Mouse (Mus musculus) cerebellum, postnatal 25 days (tissue): ENCODE measurements around the gene Sdf4.
A peak's percentile ranks its signal among the peaks of the same experiment; 100 is the strongest.

Experiments used
- DNase-seq, 2 experiments: peaks; one replicate each; pipeline ENCODE4 v3.0.0; 2021; ENCODE audit warnings: mixed read lengths in 2 of 2

Gene Sdf4

DNA sequence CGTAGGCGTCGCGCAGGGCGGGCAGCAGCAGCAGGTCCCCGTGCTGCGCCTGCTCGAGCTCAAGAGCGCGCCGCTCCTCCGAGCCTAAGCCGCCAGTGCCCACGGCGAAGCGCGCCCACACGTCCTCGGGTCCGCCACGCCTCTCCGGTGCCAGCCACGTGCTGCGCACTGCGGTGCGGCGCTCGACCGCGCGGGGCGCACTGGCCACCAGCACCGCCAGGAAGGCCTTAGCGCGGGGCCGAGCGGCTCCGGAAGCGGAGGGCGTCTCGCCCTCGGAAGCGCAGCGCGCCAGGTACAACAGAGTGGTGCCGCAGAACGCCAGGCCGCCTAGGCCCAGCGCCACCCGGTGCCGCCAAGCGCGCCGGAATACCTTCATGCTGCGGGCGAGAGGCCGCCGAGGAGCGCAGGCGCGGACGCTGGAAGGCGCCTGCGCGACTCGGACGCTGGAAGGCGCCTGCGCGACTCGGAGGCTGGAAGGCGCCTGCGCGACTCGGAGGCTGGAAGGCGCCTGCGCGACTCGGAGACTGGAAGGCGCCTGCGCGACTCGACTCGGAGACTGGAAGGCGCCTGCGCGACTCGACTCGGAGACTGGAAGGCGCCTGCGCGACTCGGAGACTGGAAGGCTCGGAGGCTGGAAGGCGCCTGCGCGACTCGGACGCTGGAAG is at the start of gene Sdf4, which contains the start of gene B3galt6:
Gene Sdf4 (plus strand): TSS at position 632 of the 665 bp plus-strand sequence.
Gene B3galt6 (minus strand): TSS at position 409 of the 665 bp plus-strand sequence.
- DNase-seq = peak; percentile 90 to 93

DNA sequence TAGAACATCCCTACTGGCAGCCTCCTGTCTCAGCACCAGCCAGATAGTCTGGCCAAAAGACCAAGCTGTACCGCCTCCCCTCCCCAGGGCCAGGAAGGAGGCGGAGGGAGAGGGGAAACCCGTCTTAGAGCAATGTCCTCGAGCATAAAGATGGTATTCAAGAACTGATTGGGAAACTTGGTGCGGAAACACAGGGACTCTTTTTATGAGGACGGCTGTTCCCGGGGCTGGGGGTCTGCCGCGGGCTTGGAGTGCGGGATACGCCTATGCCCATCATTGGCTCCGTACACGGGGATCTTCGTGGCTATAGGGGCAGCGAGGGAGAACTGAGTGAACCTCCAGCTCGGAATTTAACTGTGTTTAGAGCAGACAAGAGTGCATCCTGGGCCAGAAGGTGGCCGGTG is 49.6 kb upstream of the Sdf4 start:
- peak in 1 of 2 experiments; percentile 52 for DNase-seq

DNA sequence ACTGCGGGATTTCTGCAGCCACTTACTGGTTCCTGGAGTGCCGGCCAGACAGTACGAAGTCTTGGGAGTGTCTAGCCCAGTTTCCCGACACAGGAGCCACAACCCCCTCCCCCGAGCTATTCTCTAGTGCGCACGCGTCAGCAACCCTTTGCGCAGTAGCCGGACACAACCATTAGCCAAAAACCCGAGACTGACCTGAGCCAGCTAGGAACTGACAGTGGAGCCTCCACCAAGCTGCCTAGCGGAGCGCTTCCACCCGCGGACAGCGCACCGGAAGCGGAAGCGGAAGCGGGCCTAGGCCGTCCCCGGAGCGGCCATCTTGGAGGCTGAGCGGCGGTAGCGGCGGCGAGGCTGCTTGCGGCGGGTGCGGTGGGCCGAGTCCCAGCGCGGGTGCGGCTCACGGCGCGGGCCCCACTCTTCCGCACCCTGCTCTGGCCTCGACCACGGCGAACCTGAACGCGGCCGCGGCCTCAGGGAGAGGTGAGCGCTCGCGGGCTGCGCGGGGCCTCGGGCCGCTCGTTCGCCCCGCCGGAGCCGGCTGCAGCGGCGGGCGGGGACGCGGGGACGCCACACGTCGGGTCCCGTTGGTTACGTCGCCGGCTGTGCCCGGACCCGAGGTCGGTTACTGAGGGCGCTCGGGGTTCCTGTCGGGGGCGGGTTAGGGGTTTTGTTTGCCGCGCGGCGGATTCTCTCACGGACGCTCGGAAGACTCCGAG is 49.0 kb upstream of the Sdf4 start, which contains the start of gene Ube2j2:
Gene Ube2j2 (plus strand): TSS at position 298 of the 716 bp plus-strand sequence.
- peak; percentile 97 to 100 for DNase-seq

DNA sequence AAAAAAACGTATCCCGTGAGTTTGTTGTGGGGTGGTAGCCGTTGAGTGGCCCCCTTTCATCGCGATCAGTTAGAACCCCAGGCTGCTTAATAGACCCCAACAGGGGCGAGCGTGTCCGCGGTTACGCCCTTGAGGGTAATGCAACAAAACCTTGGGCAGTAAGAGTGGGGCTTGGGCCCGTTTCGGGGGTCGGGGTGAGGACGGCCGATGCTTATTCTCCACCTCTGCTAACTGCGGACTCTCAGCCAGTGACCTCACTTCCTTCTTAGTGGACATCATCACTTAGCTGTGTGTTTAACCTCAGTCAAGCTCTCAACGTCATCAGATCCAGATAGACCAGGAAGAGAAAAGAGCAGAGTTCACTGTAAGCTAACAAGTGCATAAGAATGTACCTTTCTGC is 48.4 kb upstream of the Sdf4 start:
- DNase-seq = peak in 1 of 2 experiments; percentile 28

DNA sequence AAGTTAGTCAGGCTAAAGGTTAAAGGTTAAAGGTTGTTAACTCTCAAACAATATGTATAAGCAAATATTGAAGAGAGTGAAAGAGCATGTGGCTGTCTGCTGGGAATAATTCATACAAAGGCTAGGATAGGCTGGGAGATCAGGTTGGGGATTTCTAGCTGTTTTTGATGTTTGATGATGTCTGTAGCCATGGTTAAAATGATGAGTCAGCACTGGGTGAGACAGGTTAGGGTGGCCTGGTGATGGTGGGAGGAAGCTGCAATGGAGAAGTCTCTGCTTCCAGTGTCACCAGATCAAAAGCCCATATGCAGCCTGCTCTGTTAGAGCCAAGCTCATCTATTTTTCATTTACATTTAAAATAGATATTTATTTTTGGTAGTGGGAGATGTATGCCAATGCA is 45.6 kb upstream of the Sdf4 start:
- no peak for DNase-seq

DNA sequence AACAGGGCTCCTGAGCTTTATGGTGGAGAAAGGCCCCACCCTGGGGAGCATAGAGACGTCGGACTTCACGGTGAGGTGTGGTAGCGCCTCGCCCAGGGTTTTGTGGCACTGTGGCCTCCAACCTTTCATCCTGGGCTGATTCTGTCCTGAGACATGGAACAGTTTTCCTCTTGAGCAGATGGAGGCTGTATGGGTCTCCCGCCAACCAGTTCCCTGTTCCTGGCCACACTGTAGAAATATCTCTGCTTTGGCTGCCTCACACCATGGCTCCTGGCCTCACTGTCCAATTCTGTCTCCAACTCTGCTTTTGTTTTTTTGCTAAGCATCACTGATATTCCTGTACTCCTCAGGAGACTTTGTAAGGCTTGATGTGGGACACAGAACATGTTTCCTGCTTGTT is 37.2 kb upstream of the Sdf4 start:
- DNase-seq = peak; percentile 58 to 68

DNA sequence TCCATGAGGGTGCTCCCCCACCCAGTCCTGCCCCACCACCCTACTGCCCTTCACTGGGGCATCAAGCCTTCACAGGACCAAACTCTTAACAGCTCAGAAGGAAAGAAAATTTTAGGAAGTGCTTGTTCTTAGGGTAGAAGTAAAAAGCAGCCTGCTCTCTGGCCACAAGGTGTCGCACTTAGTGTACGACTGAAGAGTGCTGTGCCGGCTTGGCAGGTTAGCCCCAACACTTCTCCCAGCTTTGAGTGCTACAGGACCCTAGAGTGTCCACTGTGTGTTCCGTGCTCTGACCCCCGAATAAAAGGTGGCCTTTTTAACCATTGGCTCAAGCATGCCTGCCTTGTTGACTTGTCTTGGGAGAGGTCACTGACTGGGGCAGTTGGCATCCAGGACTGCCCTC is 33.4 kb upstream of the Sdf4 start:
- DNase-seq = peak; percentile 77 to 86

DNA sequence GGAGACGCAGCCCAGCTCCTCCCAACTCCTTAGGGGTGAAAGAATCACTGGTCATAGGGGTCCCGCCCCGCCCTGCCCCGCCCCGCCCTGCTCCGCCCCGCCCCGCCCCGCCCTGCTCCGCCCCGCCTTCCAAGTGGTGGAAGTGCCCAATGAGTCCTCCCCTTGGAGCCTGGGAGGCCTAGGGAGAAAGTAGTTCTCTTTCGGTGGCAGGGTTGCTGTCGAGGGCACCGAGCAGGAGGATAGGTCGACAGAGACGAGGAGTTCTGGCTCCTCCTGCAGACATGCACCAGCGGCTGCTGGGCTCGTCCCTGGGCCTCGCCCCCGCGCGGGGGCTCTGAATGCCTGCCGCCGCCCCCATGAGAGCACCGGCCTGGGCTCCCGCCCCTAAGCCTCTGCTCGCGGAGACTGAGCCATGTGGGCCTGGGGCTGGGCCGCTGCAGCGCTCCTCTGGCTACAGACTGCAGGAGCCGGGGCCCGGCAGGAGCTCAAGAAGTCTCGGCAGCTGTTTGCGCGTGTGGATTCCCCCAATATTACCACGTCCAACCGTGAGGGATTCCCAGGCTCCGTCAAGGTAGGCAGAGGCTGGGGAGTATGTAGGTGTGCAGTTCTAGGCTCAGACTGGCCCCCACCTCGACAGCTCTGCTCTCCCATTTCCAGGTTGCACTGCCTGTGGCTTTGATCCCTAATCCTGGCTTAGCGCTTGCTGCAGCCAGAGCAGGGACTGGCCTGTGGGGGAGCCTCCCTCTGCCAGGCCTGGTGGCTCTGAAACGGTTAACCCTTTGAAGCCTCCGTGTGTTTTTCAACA is 30.3 kb upstream of the Sdf4 start, which contains the start of gene C1qtnf12:
Gene C1qtnf12 (plus strand): TSS at position 152 of the 805 bp plus-strand sequence.
- DNase-seq = peak; percentile 52 to 59

DNA sequence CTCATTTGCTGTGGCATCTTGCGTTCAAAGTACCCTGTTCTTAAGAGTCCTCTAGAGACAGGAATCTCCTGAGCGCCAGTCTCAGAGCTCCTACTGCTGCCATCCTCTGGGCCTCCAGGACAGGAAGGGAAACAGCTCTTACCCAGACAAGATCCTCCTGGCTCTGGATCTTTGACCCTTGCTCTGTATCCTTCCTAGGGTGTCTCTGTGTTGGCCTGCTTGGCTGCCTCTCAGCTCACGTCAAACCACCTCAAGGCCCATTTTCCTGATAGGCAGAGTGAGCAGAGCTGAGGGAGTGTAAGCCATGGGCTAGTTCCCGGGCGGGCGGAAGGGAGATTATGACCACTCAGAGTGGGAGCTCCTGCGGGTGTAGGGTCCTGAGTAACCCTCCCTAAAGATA is 29.6 kb upstream of the Sdf4 start:
- DNase-seq = no peak

DNA sequence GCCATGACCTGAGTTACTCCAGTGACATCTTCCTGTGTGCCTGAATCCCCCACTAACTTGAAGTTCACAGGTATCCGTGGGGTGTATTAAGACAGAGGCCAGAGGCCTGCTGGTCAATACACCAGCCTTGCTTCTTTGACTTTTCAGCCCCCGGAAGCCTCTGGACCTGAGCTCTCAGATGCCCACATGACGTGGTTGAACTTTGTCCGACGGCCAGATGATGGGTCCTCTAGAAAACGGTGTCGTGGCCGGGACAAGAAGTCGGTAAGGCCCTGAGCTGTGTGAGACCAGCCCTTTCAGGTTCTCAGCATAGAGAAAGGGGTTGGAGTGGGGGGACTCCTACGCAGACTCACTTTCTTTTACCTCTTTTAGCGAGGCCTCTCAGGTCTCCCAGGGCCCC is 28.3 kb upstream of the Sdf4 start:
- DNase-seq = no peak

DNA sequence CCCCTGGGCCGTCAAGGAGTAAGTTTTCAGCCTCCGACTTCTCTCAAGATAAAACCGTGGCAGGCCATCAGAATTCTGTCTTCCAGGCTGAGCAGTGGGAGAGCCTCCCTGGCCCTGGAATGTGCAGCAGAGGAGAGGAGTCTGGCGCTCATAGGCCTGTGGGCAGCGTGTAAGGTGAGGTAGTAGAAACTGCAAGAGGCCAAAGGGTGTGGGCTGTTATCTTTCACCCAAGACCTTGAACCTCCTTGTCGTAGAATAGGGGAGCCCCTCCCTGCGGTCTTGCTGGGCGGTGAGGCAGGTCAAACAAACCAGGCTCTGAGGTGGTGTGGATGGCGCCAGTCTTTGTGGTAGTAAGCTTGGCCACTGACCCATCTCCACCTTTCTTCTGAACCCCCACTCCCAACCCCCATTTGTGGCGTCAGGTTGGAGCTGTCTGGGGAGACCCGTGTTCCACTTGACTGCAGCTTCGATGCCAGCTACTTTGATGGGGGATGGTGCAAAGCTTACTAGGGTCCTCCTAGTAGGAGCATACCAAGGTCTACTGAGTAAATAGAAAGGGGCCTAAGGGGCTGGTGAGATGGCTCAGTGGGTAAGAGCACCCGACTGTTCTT is 23.5 kb upstream of the Sdf4 start:
- no peak for DNase-seq

DNA sequence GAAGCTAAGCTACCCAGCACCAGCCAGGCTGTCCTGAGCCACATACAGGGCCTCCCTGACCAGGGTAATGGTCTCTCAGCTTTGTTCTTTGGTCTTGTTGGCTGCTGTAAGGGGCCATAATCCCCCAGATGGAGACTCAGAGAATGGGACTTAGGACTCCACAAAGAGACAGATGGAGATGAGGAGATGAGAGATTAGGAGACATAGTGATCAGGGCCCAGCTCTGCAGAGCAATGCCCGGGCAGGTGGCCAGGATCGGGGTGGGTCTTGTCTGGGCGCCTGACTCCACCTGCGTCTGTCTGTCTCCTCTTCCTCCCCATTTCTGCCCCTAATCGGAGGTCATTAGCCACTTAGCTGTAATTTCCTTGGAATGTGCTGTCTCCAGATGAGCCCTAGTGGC is 22.4 kb upstream of the Sdf4 start:
- DNase-seq = no peak

DNA sequence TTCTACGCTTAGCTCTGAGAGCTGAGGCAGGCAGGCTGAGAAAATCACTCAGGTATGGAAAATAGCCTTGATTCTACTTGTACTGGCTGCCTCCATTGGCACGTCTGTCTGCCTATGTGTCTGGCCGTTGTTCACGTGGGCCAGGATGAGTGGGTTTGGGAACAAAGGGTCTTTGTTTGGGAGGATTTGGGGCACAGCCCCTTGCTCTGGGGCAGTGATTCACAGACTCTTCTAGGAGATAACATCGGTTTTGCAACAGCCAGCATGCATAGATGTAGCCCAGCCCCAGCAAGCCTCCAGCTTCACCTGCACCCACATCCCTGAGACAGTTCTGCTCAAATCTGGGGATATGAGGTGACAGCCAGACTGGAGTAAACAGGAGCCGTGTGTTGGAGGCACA is 20.0 kb upstream of the Sdf4 start:
- no peak for DNase-seq

DNA sequence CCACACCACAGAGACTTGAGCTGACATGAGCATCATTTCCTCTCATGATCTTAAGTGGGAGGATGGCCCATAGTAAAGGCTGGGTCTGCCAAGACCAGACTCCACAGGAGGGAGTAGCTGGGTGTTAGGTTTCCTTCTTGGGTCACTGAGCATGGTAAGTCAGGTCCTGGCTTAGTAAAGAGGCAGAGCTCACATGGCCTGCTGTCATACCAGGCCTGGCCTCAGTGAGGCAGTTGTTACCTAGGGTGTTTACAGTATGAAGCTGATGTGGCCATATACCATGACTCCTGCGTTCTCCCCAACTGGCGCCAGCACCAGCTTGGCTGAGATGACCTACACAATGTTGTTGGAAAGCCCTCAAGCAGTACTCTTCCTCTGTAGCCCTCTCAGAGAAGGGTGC is 19.4 kb upstream of the Sdf4 start:
- no peak for DNase-seq

DNA sequence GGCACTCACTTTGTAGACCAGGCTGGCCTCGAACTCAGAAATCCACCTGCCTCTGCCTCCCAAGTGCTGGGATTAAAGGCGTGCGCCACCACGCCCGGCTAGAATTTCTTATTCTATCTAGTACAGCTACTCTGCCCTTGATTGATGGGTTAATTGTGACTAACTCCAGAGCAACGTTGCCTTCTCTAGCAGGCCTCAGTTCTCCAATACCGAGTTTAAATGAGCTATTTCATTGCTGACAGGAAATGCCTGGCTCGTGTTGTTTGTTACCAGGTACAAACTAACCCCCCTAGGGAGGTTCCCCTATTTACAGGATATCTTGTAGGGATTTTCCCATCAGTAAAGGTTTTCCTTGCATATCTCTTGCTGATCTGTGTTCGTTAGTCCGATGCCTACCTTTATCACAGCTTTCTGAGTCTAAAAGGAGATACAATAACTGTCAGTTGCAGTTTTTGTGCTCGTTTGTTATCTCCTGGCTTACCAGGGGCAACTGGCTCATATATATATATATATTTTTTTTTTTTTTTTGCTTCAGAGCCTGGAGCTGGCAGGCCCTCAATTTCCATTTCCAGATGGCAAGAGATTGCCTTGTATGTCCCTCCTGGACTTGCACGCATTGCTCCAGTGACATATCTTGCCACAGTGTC is 11.1 kb upstream of the Sdf4 start:
- DNase-seq = no peak

DNA sequence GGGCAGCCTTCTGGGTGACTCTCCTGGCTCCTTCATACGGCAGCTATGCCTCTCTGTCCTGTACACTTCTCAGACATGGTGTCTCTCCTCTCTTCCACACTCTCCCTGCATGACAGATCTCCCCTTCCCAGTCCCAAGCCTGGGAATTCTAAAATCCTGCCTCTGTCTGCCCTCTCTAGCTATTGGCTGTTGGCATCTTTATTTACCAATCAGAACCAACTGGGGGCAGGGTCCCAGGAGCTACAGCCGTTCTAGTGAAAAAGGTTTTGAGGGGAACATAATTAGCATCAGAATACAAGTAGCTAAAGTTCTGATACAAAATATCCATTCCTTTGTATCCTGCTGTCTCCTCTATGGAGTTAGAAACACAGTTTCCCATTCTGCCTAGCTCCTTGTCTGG is 8.9 kb upstream of the Sdf4 start:
- DNase-seq = no peak

DNA sequence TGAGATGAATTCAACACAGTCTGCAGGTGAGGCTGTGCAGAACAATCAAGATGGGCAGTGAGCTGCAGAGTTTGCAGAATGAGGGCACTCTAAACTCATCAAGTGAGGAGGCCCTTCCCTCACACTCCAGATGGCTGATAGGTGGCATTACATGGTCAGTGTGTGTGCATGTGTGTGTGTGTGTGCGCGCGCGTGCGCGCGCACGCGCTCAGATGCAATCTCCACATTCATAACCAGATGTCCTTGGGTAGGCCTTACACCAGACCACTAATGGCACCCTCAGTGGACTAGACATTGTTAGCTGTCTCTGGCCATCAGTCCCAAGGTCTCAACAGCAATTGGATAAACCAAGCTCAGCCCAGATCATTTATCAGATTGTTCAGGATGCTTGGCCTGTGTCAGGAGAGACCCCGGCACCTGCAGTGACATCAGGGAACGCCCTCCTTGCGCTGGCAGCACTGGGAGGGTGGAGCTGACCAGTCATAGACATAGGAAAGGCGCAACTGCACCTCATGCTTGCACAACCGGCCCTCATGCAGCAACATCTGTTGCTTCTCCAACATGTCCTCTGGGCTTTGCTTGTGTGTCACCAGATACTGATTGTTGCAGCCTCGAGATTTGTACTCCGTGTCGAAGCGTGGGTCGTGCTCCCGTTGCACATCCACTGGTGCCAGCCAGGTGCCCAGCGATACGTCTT is 1.3 kb upstream of the Sdf4 start:
- DNase-seq = no peak

DNA sequence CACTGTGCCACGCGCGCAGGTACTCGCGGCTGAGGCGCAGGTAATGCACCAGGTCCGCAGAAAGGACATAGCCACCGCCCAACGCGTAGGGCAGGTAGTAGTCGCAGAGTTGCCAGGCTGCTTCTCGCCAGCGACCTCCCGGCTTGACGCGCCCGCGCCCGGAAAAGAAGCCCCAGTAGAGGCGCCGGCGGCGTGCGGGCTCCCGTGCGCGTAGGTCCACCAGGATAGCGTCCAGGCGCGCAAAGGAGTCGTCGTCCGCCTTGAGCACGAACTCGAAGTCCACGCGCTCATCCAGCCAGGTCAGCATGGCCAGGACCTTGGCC is 803 bp upstream of the Sdf4 start:
- DNase-seq = no peak

DNA sequence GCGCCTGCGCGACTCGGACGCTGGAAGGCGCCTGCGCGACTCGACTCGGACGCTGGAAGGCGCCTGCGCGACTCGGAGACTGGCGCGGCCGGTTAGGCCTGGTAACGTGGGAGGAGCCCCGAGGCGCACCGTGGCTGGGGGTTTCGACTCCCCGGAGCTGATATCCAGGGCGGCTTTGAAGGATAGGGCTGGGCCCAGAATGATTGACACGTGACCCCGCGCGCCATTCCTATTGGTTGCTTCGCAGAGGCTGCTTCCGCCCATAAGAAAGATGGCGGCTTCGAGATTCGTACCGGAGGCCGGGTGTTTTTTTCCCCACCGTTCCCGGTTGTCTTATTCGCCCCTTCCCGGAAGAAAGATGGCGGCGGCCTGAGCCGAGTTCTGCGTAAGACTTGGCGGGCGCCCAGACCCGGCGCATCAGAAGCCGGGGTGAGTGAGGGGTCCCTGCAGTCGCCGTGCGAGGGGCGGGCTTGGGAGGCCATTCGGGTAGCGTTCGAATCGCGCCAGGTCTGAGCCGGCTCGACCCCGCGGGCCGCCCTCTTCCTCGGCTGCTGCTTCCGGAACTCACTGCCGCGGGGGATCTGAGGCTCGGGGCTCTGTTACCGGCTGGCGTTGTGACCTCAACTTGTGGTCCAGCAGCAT is 355 bp downstream of the Sdf4 start:
- peak; percentile 97 to 98 for DNase-seq

DNA sequence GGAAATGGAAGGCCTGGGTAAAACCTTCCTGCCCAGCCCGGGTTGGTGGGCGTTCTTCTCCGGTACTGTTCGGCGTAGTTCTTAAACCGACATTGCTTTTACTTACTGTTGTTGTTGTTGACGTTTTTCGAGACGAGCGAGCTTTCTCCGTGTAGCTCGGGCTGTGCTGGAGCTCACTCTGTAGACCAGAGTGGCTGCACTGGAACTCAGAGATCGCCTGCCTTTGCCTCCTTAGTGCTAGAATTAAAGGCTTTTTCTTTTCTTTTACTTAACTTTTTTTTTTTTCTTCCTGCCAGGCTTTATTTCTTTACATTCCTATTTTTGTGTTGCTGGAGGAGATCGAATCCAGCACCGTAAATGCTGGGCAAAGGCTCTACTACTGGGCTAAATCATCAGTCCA is 934 bp downstream of the Sdf4 start:
- no peak for DNase-seq

DNA sequence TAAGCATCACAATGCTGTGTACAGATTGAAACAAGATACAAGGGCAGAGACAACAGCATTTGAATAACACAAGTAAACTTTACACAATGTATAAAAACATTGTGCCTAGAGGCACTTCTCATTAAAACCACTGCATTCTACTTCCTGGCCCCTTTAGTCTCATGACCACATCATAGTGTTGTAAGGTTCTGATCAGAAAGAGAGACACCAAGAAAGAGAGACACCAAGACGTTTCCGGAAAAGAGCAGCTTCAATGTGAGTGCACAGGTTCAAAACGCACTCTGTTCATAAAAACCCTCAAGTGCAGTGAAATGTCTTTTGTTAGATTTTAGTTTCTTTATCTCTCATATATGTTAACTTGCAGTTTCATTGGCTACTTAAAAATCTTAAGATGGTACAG is 11.4 kb downstream of the Sdf4 start:
- no peak for DNase-seq

DNA sequence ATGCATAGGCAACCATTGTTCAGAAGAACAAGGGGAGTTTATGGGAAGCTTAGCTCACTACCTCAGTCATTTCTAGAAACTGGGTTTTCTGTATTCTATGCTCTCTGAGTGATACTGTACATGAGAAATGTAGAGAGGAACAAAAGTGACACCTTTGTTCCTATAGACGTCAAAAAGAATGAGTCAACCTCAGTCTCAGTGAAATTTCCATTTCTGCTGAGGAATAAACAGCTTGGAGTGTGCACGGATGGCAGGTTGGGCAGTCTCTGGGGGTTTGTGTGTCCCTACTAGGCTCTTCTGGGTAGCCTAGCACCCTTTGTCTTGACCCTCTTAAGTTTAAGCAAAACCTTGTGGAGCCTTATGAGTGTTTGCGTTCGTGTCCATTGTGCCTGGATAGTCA is 15.7 kb downstream of the Sdf4 start:
- no peak for DNase-seq
